Mouse (Mus musculus) CH12.LX (cell line): Measurements from ENCODE around the gene Wdfy1. TPM values are rescaled to one million over a fixed set of nuclear protein-coding genes. Genes with fewer than 3 reads are reported as not detected.

Experiments used
- DNase-seq: peaks from one replicate; pipeline ENCODE4 v3.0.0-alpha.2; 2013; ENCODE audit errors: extremely low read depth
- H3K27ac ChIP-seq: 2 replicates; pipeline ENCODE4 v1.5.1; 2012; ENCODE audit warnings: low read depth, mild to moderate bottlenecking, control low read depth, moderate library complexity; ENCODE audit not compliant: insufficient read depth
- H3K27me3 ChIP-seq: replicated peaks from 2 replicates; pipeline ENCODE3; 2012; ENCODE audit warnings: inconsistent platforms
- H3K36me3 ChIP-seq, 2 experiments: replicated peaks in 1 of 2; 2 replicates each; pipeline versions ENCODE3 to v1.6.1; 2012; ENCODE audit warnings: inconsistent platforms in 1 of 2, low read length in 1 of 2, mild to moderate bottlenecking in 1 of 2, mixed read lengths in 1 of 2, moderate library complexity in 1 of 2; ENCODE audit not compliant: control insufficient read depth in 1 of 2, insufficient read depth in 1 of 2
- H3K4me1 ChIP-seq, 2 experiments: 2 replicates each; pipeline ENCODE4 v1.6.1; 2012; ENCODE audit warnings: inconsistent platforms in 1 of 2, moderate library complexity in 1 of 2; ENCODE audit not compliant: insufficient read depth in 2 of 2, control insufficient read depth in 1 of 2
- H3K4me2 ChIP-seq: 2 replicates; pipeline ENCODE4 v1.6.1; 2012; ENCODE audit warnings: low read depth, mild to moderate bottlenecking, control low read depth; ENCODE audit not compliant: poor library complexity, insufficient read depth, severe bottlenecking
- H3K4me3 ChIP-seq, 3 experiments: fragments of 150-350 bp in 1 of 3; sonication (generic) in 1 of 3; replicated peaks in 1 of 3; 2 replicates each; pipeline versions ENCODE3 to v1.5.1; 2011 to 2012; ENCODE audit warnings: low read depth in 2 of 3, low read length in 2 of 3, mild to moderate bottlenecking in 2 of 3, moderate library complexity in 2 of 3, control low read depth in 1 of 3, improper control_type of control experiment in 1 of 3, inconsistent platforms in 1 of 3, mixed read lengths in 1 of 3; ENCODE audit not compliant: poor library complexity in 1 of 3
- H3K79me2 ChIP-seq: replicated peaks from 2 replicates; pipeline ENCODE4 v1.6.1; 2012; ENCODE audit warnings: mild to moderate bottlenecking, moderate library complexity; ENCODE audit not compliant: control insufficient read depth, poor library complexity, insufficient read depth, severe bottlenecking; ENCODE audit errors: extremely low read depth
- H3K9ac ChIP-seq: 2 replicates; pipeline ENCODE4 v1.6.1; 2012; ENCODE audit warnings: low read depth, mild to moderate bottlenecking, control low read depth, moderate library complexity; ENCODE audit not compliant: insufficient read depth
- H3K9me3 ChIP-seq: replicated peaks from 2 replicates; pipeline ENCODE3; 2012; ENCODE audit warnings: low read length, inconsistent platforms, mixed read lengths
- BHLHE40 ChIP-seq: IDR thresholded peaks from 2 replicates; pipeline ENCODE4 v1.6.1; 2011; ENCODE audit warnings: mild to moderate bottlenecking, low read depth, low read length, improper control_type of control experiment
- CTCF ChIP-seq, 2 experiments: IDR thresholded peaks in 1 of 2; conservative IDR thresholded peaks in 1 of 2; 2 replicates each; pipeline ENCODE4 v1.5.1; 2011 to 2012; ENCODE audit warnings: low read depth in 2 of 2, low read length in 2 of 2, improper control_type of control experiment in 1 of 2, inconsistent platforms in 1 of 2, mild to moderate bottlenecking in 1 of 2, moderate library complexity in 1 of 2
- E2F4 ChIP-seq: IDR thresholded peaks from 2 replicates; pipeline ENCODE4 v1.6.1; 2011; ENCODE audit warnings: low read depth, low read length, improper control_type of control experiment; ENCODE audit not compliant: insufficient replicate concordance
- ELF1 ChIP-seq: IDR thresholded peaks from 2 replicates; pipeline ENCODE4 v1.6.1; 2014; ENCODE audit warnings: low read depth, mild to moderate bottlenecking, inconsistent platforms, low read length, improper control_type of control experiment
- EP300 ChIP-seq: IDR thresholded peaks from 2 replicates; pipeline ENCODE4 v1.6.1; 2011; ENCODE audit warnings: low read length, improper control_type of control experiment
- ETS1 ChIP-seq: conservative IDR thresholded peaks from 2 replicates; pipeline ENCODE4 v1.6.1; 2012; ENCODE audit warnings: low read depth, mild to moderate bottlenecking, inconsistent platforms, low read length, improper control_type of control experiment, moderate library complexity
- HCFC1 ChIP-seq: IDR thresholded peaks from 2 replicates; pipeline ENCODE4 v1.6.1; 2012; ENCODE audit warnings: low read depth, mild to moderate bottlenecking, inconsistent platforms, low read length, improper control_type of control experiment
- IRF4 ChIP-seq: IDR thresholded peaks from 2 replicates; pipeline ENCODE4 v1.6.1; 2014; ENCODE audit warnings: low read depth, mild to moderate bottlenecking, inconsistent platforms, low read length, improper control_type of control experiment
- JUN ChIP-seq: IDR thresholded peaks from 2 replicates; pipeline ENCODE4 v1.6.1; 2011; ENCODE audit warnings: low read depth, mild to moderate bottlenecking, low read length, improper control_type of control experiment, moderate library complexity; ENCODE audit not compliant: insufficient read depth
- KAT2A ChIP-seq: IDR thresholded peaks from 2 replicates; pipeline ENCODE4 v1.6.1; 2012; ENCODE audit warnings: low read length, improper control_type of control experiment, inconsistent platforms; ENCODE audit not compliant: insufficient replicate concordance
- MAFK ChIP-seq: IDR thresholded peaks from 2 replicates; pipeline ENCODE4 v1.6.1; 2011; ENCODE audit warnings: low read length, improper control_type of control experiment; ENCODE audit not compliant: insufficient replicate concordance
- MAX ChIP-seq: IDR thresholded peaks from 2 replicates; pipeline ENCODE4 v1.6.1; 2011; ENCODE audit warnings: low read length, improper control_type of control experiment
- MAZ ChIP-seq: IDR thresholded peaks from 2 replicates; pipeline ENCODE4 v1.6.1; 2012; ENCODE audit warnings: low read depth, mild to moderate bottlenecking, inconsistent platforms, low read length, improper control_type of control experiment, moderate library complexity
- MEF2A ChIP-seq: IDR thresholded peaks from 2 replicates; pipeline ENCODE4 v1.6.1; 2014; ENCODE audit warnings: low read depth, mild to moderate bottlenecking, inconsistent platforms, low read length, improper control_type of control experiment, borderline replicate concordance
- MXI1 ChIP-seq: IDR thresholded peaks from 2 replicates; pipeline ENCODE4 v1.6.1; 2011; ENCODE audit warnings: mild to moderate bottlenecking, low read depth, low read length, improper control_type of control experiment
- MYC ChIP-seq: IDR thresholded peaks from 2 replicates; pipeline ENCODE4 v1.6.1; 2011; ENCODE audit warnings: low read depth, mild to moderate bottlenecking, improper control_type of control experiment, low read length
- NRF1 ChIP-seq: IDR thresholded peaks from 2 replicates; pipeline ENCODE4 v1.6.1; 2014; ENCODE audit warnings: low read depth, mild to moderate bottlenecking, inconsistent platforms, low read length, improper control_type of control experiment, moderate library complexity
- POLR2A ChIP-seq: IDR thresholded peaks from 2 replicates; pipeline ENCODE4 v1.6.1; 2011; ENCODE audit warnings: low read depth, mild to moderate bottlenecking, improper control_type of control experiment, low read length
- RAD21 ChIP-seq: IDR thresholded peaks from 2 replicates; pipeline ENCODE4 v1.6.1; 2011; ENCODE audit warnings: low read depth, mild to moderate bottlenecking, low read length, improper control_type of control experiment, moderate library complexity
- SIN3A ChIP-seq: IDR thresholded peaks from 2 replicates; pipeline ENCODE4 v1.6.1; 2012; ENCODE audit warnings: low read length, improper control_type of control experiment, inconsistent platforms
- SMC3 ChIP-seq: IDR thresholded peaks from 2 replicates; pipeline ENCODE4 v1.6.1; 2011; ENCODE audit warnings: low read depth, low read length, improper control_type of control experiment
- TBP ChIP-seq: conservative IDR thresholded peaks from 2 replicates; pipeline ENCODE4 v1.6.1; 2011; ENCODE audit warnings: low read depth, low read length, improper control_type of control experiment
- TCF12 ChIP-seq: IDR thresholded peaks from 2 replicates; pipeline ENCODE4 v1.6.1; 2014; ENCODE audit warnings: low read depth, mild to moderate bottlenecking, inconsistent platforms, low read length, improper control_type of control experiment
- UBTF ChIP-seq: IDR thresholded peaks from 2 replicates; pipeline ENCODE4 v1.6.1; 2012; ENCODE audit warnings: low read depth, mild to moderate bottlenecking, inconsistent platforms, low read length, improper control_type of control experiment, moderate library complexity
- USF2 ChIP-seq: conservative IDR thresholded peaks from 2 replicates; pipeline ENCODE4 v1.6.1; 2011; ENCODE audit warnings: low read depth, low read length, improper control_type of control experiment
- ZC3H11A ChIP-seq: IDR thresholded peaks from 2 replicates; pipeline ENCODE4 v1.6.1; 2012; ENCODE audit warnings: low read depth, mild to moderate bottlenecking, inconsistent platforms, low read length, improper control_type of control experiment
- ZMIZ1 ChIP-seq: IDR thresholded peaks from 2 replicates; pipeline ENCODE4 v1.6.1; 2012; ENCODE audit warnings: low read depth, mild to moderate bottlenecking, inconsistent platforms, low read length, improper control_type of control experiment
- ZNF384 ChIP-seq: IDR thresholded peaks from 2 replicates; pipeline ENCODE4 v1.6.1; 2012; ENCODE audit warnings: low read depth, low read length, improper control_type of control experiment, inconsistent platforms
- dilution Hi-C: fragments of 300-500 bp; cut with MboI; formaldehyde crosslinking; loops from 2 replicates; pipeline ENCODE4 v1.14.3; 2020; ENCODE audit warnings: low sequenced_read_pairs; ENCODE audit not compliant: extremely low pct_unique_long_range_greater_than_20kb, extremely low pct_ligation_motif_present
- in situ Hi-C: fragments of 300-500 bp; cut with MboI; formaldehyde crosslinking; loops from 3 replicates; pipeline ENCODE4 v1.14.3; 2019; ENCODE audit warnings: low sequenced_read_pairs, low pct_ligation_motif_present, low pct_unique_long_range_greater_than_20kb, mixed read lengths
- polyA plus RNA-seq: library from polyadenylated mRNA; unstranded; fragments of >175 nt; gene quantifications from 2 replicates; pipeline ENCODE4 v1.2.1, GENCODE M21; 2012; ENCODE audit warnings: low read depth; ENCODE audit not compliant: insufficient read length
- total RNA-seq, 2 experiments: library from RNA; depleted of rRNA; stranded (reverse); fragments of 300-350 nt in 1 of 2; fragments of >200 nt in 1 of 2; gene quantifications; 2 replicates each; pipeline ENCODE4 v1.2.3; 2012 to 2014

Wdfy1 gene
- total and polyA plus RNA-seq, 3 experiments = 56.3 to 86.3 (median 70.6) TPM

GRCm38 (mm10) chr1:79682936-79683335 lies 93.0 kb downstream of the Wdfy1 start:
- TF ChIP-seq CTCF (conservative IDR thresholded peaks at IDR 0.05 in 1 of 2, IDR thresholded peaks at IDR 0.05 in 1 of 2; ENCODE audit: low read depth in 2 of 2, low read length in 2 of 2) = peak in 1 of 2 experiments; percentile 70; a peak in 2 of 4 replicates
- TF ChIP-seq SIN3A = no peak
- TF ChIP-seq IRF4 = no peak
- TF ChIP-seq UBTF = no peak
- no peak for TF ChIP-seq POLR2A
- TF ChIP-seq ETS1 = no peak
- TF ChIP-seq BHLHE40 = no peak
- no peak for TF ChIP-seq MAX
- TF ChIP-seq JUN = no peak
- no peak for TF ChIP-seq ZMIZ1
- TF ChIP-seq MYC = no peak
- TF ChIP-seq USF2 = no peak
- no peak for TF ChIP-seq EP300
- no peak for TF ChIP-seq NRF1
- TF ChIP-seq MXI1 = no peak
- TF ChIP-seq MAFK = no peak
- peak; percentile 100 for TF ChIP-seq ZNF384
- no peak for TF ChIP-seq TBP
- TF ChIP-seq RAD21 = peak; percentile 82
- TF ChIP-seq MEF2A = no peak
- TF ChIP-seq HCFC1 = no peak
- no peak for TF ChIP-seq TCF12
- no peak for TF ChIP-seq E2F4
- no peak for TF ChIP-seq KAT2A
- TF ChIP-seq MAZ = no peak
- peak; percentile 65 for TF ChIP-seq SMC3
- no peak for TF ChIP-seq ELF1
- peak; percentile 47; the same call in 1 of the 2 replicates for TF ChIP-seq ZC3H11A
- TF ChIP-seq, all 38 proteins: peak for 5
- Histone ChIP-seq H3K36me3 (no peaks in the 10 kb centered on the region), H3K79me2 (no peaks in the 10 kb centered on the region), H3K4me2 (no peak overlapping the region), H3K27ac (no peak overlapping the region), H3K9ac (no peak overlapping the region), H3K27me3 (no peaks in the 10 kb centered on the region), H3K4me3 (peak overlapping the region in 1 of 3 experiments; percentile 19), H3K4me1 (peaks cover 6 to 17% of the 10 kb centered on the region in 2 experiments), H3K9me3 (no peaks in the 10 kb centered on the region)
- dilution Hi-C loops = no loop called here
- peak; percentile 34 for DNase-seq
- in situ Hi-C loops = loop anchor here (25.0 kb wide), 1 partner anchor 946 kb away; no protein-coding TSS in a partner anchor
